Mouse (Mus musculus) limb, embryonic 11.5 days (tissue): ENCODE data around the gene Nek10. TPM values are rescaled to one million over a fixed set of nuclear protein-coding genes. Genes with fewer than 3 reads are reported as not detected.
"Not testable (repeated sequence)": the region's sequence is repeated elsewhere in the genome, so short reads cannot be mapped to it uniquely, and the experiment has no call there.

Experiments
- ATAC-seq: fragments of 200-750 bp; cut with Nextera tagmentation; 2 replicates; pipeline ENCODE4 v1.8.0; 2017; ENCODE audit warnings: low read depth; ENCODE audit not compliant: insufficient number of reproducible peaks, low FRiP score, low TSS enrichment
- DNase-seq: peaks from one replicate; pipeline ENCODE4 v3.0.0-alpha.2; 2015; ENCODE audit warnings: low spot score
- H3K27ac ChIP-seq: fragments of 300-500 bp; sonication (generic); replicated peaks from 2 replicates; pipeline ENCODE4 v1.5.1; 2014; ENCODE audit warnings: low read depth, mild to moderate bottlenecking, low read length
- H3K27me3 ChIP-seq: fragments of 300-500 bp; sonication (generic); 2 replicates; pipeline ENCODE4 v1.6.1; 2014; ENCODE audit warnings: mild to moderate bottlenecking, low read length, mixed read lengths; ENCODE audit not compliant: control insufficient read depth, insufficient read depth
- H3K36me3 ChIP-seq: fragments of 300-500 bp; sonication (generic); 2 replicates; pipeline ENCODE4 v1.6.1; 2014; ENCODE audit warnings: mild to moderate bottlenecking, low read length, moderate library complexity, mixed read lengths; ENCODE audit not compliant: control insufficient read depth, insufficient read depth
- H3K4me1 ChIP-seq: fragments of 300-500 bp; sonication (generic); 2 replicates; pipeline ENCODE4 v1.6.1; 2014; ENCODE audit warnings: low read length, mixed read lengths; ENCODE audit not compliant: control insufficient read depth, insufficient read depth
- H3K4me2 ChIP-seq: fragments of 300-500 bp; sonication (generic); 2 replicates; pipeline ENCODE4 v1.6.1; 2014; ENCODE audit warnings: low read depth, mild to moderate bottlenecking, moderate library complexity; ENCODE audit not compliant: severe bottlenecking
- H3K4me3 ChIP-seq: fragments of 300-500 bp; sonication (generic); 2 replicates; pipeline ENCODE4 v1.5.1; 2014; ENCODE audit warnings: low read depth, low read length
- H3K9ac ChIP-seq: fragments of 300-500 bp; sonication (generic); 2 replicates; pipeline ENCODE4 v1.6.1; 2014; ENCODE audit warnings: mild to moderate bottlenecking, low read length
- H3K9me3 ChIP-seq: fragments of 300-500 bp; sonication (generic); 2 replicates; pipeline ENCODE4 v1.6.1; 2016; ENCODE audit warnings: low read length; ENCODE audit not compliant: control insufficient read depth
- WGBS: fragments of 180-500 bp; shearing (Covaris S2); extraction: QIAGEN DNeasy Blood & Tissue Kit; methylation state at CpG from one replicate; pipeline ENCODE4 v1.1.7; 2014; 5-methylcytosine and 5-hydroxymethylcytosine counted together
- polyA plus RNA-seq: library from polyadenylated mRNA; unstranded; fragments of >200 nt; fragmentation: Nextera tagmentation; extraction: Ambion mirVana; gene quantifications from 2 replicates; pipeline ENCODE4 v1.2.1, GENCODE M21; 2014

Gene Nek10
- polyA plus RNA-seq, 1 experiment from 2014 or later = 0.05 TPM

- not testable (repeated sequence) for H3K4me2 ChIP-seq, H3K4me1 ChIP-seq, H3K27ac ChIP-seq, H3K36me3 ChIP-seq, H3K27me3 ChIP-seq, H3K9ac ChIP-seq, H3K4me3 ChIP-seq, DNase-seq, ATAC-seq, H3K9me3 ChIP-seq
- WGBS = 0% methylated on average over 1 of the region's 1 CpGs
Measured at GRCm38 (mm10) chr14:14984106-14984505, 180.9 kb downstream of the Nek10 start.

- Histone ChIP-seq H3K4me3 (no peak overlapping the region), H3K27ac (no peak overlapping the region), H3K4me1 (no peaks in the 10 kb centered on the region), H3K9me3 (no peaks in the 10 kb centered on the region), H3K36me3 (no peaks in the 10 kb centered on the region), H3K27me3 (no peaks in the 10 kb centered on the region), H3K4me2 (no peak overlapping the region), H3K9ac (no peak overlapping the region)
- DNase-seq (peak; percentile 87), ATAC-seq (peak; percentile 76)
- 47% methylated on average over 11 of the region's 11 CpGs for WGBS
Measured at GRCm38 (mm10) chr14:14984710-14985647, 181.8 kb downstream of the Nek10 start.

- no peak for ATAC-seq
Measured at GRCm38 (mm10) chr14:14987403-14987802, 184.2 kb downstream of the Nek10 start.

GRCm38 (mm10) chr14:14991642-14992041 lies 188.4 kb downstream of the Nek10 start:
- H3K27me3 ChIP-seq = no peaks in the 10 kb centered on the region
- DNase-seq = no peak
- H3K9me3 ChIP-seq = no peaks in the 10 kb centered on the region
- no peak overlapping the region for H3K4me2 ChIP-seq
- no peak overlapping the region for H3K27ac ChIP-seq
- no peak for ATAC-seq
- H3K9ac ChIP-seq = no peak overlapping the region
- H3K4me1 ChIP-seq = no peaks in the 10 kb centered on the region
- 88% methylated on average over 2 of the region's 2 CpGs for WGBS
- H3K36me3 ChIP-seq = no peaks in the 10 kb centered on the region
- H3K4me3 ChIP-seq = no peak overlapping the region

More at GRCm38 (mm10) chr14:14987403-14987802, 184.2 kb downstream of the Nek10 start:
- no peak overlapping the region for H3K4me3 ChIP-seq
- H3K9ac ChIP-seq = no peak overlapping the region
- WGBS = 76% methylated on average over 1 of the region's 1 CpGs
- no peaks in the 10 kb centered on the region for H3K36me3 ChIP-seq
- no peaks in the 10 kb centered on the region for H3K27me3 ChIP-seq
- H3K4me2 ChIP-seq = no peak overlapping the region
- no peak overlapping the region for H3K27ac ChIP-seq
- H3K9me3 ChIP-seq = no peaks in the 10 kb centered on the region
- no peaks in the 10 kb centered on the region for H3K4me1 ChIP-seq
- no peak for DNase-seq

- 68% methylated on average over 4 of the region's 4 CpGs for whole genome bisulfite sequencing
- no peak for ATAC-seq
Measured at GRCm38 (mm10) chr14:15011408-15011807, 208.2 kb downstream of the Nek10 start.

GRCm38 (mm10) chr14:15014799-15015198 lies 211.6 kb downstream of the Nek10 start:
- H3K36me3 ChIP-seq = no peaks in the 10 kb centered on the region
- WGBS = 82% methylated on average over 2 of the region's 2 CpGs
- no peak overlapping the region for H3K9ac ChIP-seq
- H3K9me3 ChIP-seq = no peaks in the 10 kb centered on the region
- no peak overlapping the region for H3K4me3 ChIP-seq
- ATAC-seq (peak; percentile 3; the same call in 1 of the 2 replicates), DNase-seq (no peak)
- no peak overlapping the region for H3K27ac ChIP-seq
- no peaks in the 10 kb centered on the region for H3K27me3 ChIP-seq
- no peaks in the 10 kb centered on the region for H3K4me1 ChIP-seq
- H3K4me2 ChIP-seq = no peak overlapping the region

More at GRCm38 (mm10) chr14:15011408-15011807, 208.2 kb downstream of the Nek10 start:
- Histone ChIP-seq H3K27ac (no peak overlapping the region), H3K9me3 (no peaks in the 10 kb centered on the region), H3K27me3 (no peaks in the 10 kb centered on the region), H3K9ac (no peak overlapping the region), H3K36me3 (no peaks in the 10 kb centered on the region), H3K4me3 (no peak overlapping the region), H3K4me2 (no peak overlapping the region), H3K4me1 (no peaks in the 10 kb centered on the region)
- DNase-seq = no peak

GRCm38 (mm10) chr14:15030626-15031025 lies 227.4 kb downstream of the Nek10 start:
- not testable (repeated sequence) for ATAC-seq, H3K9ac ChIP-seq, H3K27ac ChIP-seq, H3K27me3 ChIP-seq, DNase-seq, H3K4me3 ChIP-seq, H3K4me2 ChIP-seq, H3K4me1 ChIP-seq, H3K36me3 ChIP-seq, H3K9me3 ChIP-seq
- 88% methylated on average over 4 of the region's 4 CpGs for WGBS

- not testable (repeated sequence) for H3K4me3 ChIP-seq, H3K9me3 ChIP-seq, H3K36me3 ChIP-seq, H3K4me2 ChIP-seq, H3K27me3 ChIP-seq, H3K9ac ChIP-seq, ATAC-seq, DNase-seq, H3K27ac ChIP-seq, H3K4me1 ChIP-seq
- 90% methylated on average over 8 of the region's 8 CpGs for WGBS
Measured at GRCm38 (mm10) chr14:15034638-15035037, 231.4 kb downstream of the Nek10 start.
